10 mouse cellular contexts compared by ENCODE assay signal in genomic region chr7:75307570-75308087, GRCm38 (mm10). TPM values are rescaled to one million over a fixed set of nuclear protein-coding genes. Genes with fewer than 3 reads are reported as not detected.
A peak's percentile ranks its signal among the peaks of the same experiment; 100 is the strongest.
DNase-seq lines count a peak whose midpoint lies in the region; ATAC-seq and TF ChIP-seq lines count a peak whose summit lies in the region.
"Had no signal": no experiment of that assay in that cellular context is flagged by ENCODE, and none has a peak within 500 bp of the region (broad histone marks: within the 10 kb centered on the region; RNA-seq: fewer than 3 reads in every experiment).

No protein-coding gene starts in this region.

- ATAC-seq in embryonic facial prominence, embryonic 15.5 days (ENCODE audit: insufficient number of reproducible peaks, low FRiP score, low TSS enrichment, low read depth): no peak
- ATAC-seq in hindbrain, postnatal 0 days: no peak
- ATAC-seq in neural tube, embryonic 15.5 days (ENCODE audit: low FRiP score): no peak
- ATAC-seq in megakaryocyte progenitor cell, adult 5-6 weeks (replicated peaks; ENCODE audit: poor library complexity): no peak
- ATAC-seq: Patski had no signal

- DNase-seq in layer of hippocampus, adult 2 months (ENCODE audit: low spot score in 2 of 2): no peak
- DNase-seq in layer of hippocampus, postnatal 14 days (ENCODE audit: low spot score in 2 of 2): no peak
- DNase-seq in hindbrain, postnatal 0 days (ENCODE audit: low spot score): no peak
- DNase-seq in right cerebral cortex, postnatal 36 days (ENCODE audit: low spot score in 2 of 2): no peak
- DNase-seq in right cerebral cortex, postnatal 10 days (ENCODE audit: low spot score in 2 of 2): no peak
- DNase-seq: liver, embryonic 13.5 days had no signal

- H3K36me3 ChIP-seq in embryonic facial prominence, embryonic 15.5 days: no peaks in the 10 kb centered on the region
- no peaks in the 10 kb centered on the region for H3K36me3 ChIP-seq in hindbrain, postnatal 0 days (ENCODE audit: insufficient read depth, low read length)
- H3K36me3 ChIP-seq in neural tube, embryonic 15.5 days: no peaks in the 10 kb centered on the region
- H3K36me3 ChIP-seq: liver, embryonic 13.5 days had no signal

- peak overlapping the region; percentile 88 for H3K27ac ChIP-seq in layer of hippocampus, adult 2 months
- no peak overlapping the region for H3K27ac ChIP-seq in embryonic facial prominence, embryonic 15.5 days (replicated peaks)
- peak overlapping the region; percentile 27; the same call in 1 of the 2 replicates for H3K27ac ChIP-seq in hindbrain, postnatal 0 days
- peak overlapping the region; percentile 52 for H3K27ac ChIP-seq in neural tube, embryonic 15.5 days (replicated peaks)
- H3K27ac ChIP-seq: liver, embryonic 13.5 days had no signal

- H3K9me3 ChIP-seq in embryonic facial prominence, embryonic 15.5 days (replicated peaks): no peaks in the 10 kb centered on the region
- no peaks in the 10 kb centered on the region for H3K9me3 ChIP-seq in hindbrain, postnatal 0 days (ENCODE audit: low read length)
- H3K9me3 ChIP-seq in neural tube, embryonic 15.5 days (replicated peaks): no peaks in the 10 kb centered on the region
- H3K9me3 ChIP-seq: liver, embryonic 13.5 days had no signal

- H3K9ac ChIP-seq in embryonic facial prominence, embryonic 15.5 days: no peak overlapping the region
- H3K9ac ChIP-seq in hindbrain, postnatal 0 days (replicated peaks; ENCODE audit: low read length): peak overlapping the region; percentile 59
- H3K9ac ChIP-seq in neural tube, embryonic 15.5 days (replicated peaks): peak overlapping the region; percentile 49
- H3K9ac ChIP-seq: liver, embryonic 13.5 days had no signal

- H3K4me2 ChIP-seq in embryonic facial prominence, embryonic 15.5 days (replicated peaks): peak overlapping the region; percentile 83
- peak overlapping the region; percentile 97 for H3K4me2 ChIP-seq in hindbrain, postnatal 0 days (ENCODE audit: low read depth, low read length)
- H3K4me2 ChIP-seq in neural tube, embryonic 15.5 days: peak overlapping the region; percentile 97

- WGBS in embryonic facial prominence, embryonic 15.5 days: 49% methylated on average over 8 of the region's 8 CpGs
- WGBS in hindbrain, postnatal 0 days: 49% methylated on average over 8 of the region's 8 CpGs
- 50% methylated on average over 8 of the region's 8 CpGs for WGBS in neural tube, embryonic 15.5 days

- H3K4me3 ChIP-seq in layer of hippocampus, adult 2 months: peak overlapping the region; percentile 54
- H3K4me3 ChIP-seq in embryonic facial prominence, embryonic 15.5 days (replicated peaks): peak overlapping the region; percentile 43
- H3K4me3 ChIP-seq in hindbrain, postnatal 0 days (ENCODE audit: low read length): peak overlapping the region; percentile 59
- H3K4me3 ChIP-seq in neural tube, embryonic 15.5 days (replicated peaks): peak overlapping the region; percentile 55

- H3K4me1 ChIP-seq in embryonic facial prominence, embryonic 15.5 days: peaks cover 16% of the 10 kb centered on the region
- no peaks in the 10 kb centered on the region; the same call in 1 of the 2 replicates for H3K4me1 ChIP-seq in hindbrain, postnatal 0 days (ENCODE audit: insufficient read depth, low read length)
- peaks cover 19% of the 10 kb centered on the region for H3K4me1 ChIP-seq in neural tube, embryonic 15.5 days
- H3K4me1 ChIP-seq: liver, embryonic 13.5 days had no signal

- no peak for TF ChIP-seq CTCF in layer of hippocampus, adult 2 months (conservative IDR thresholded peaks at IDR 0.05)
- no peak for TF ChIP-seq CTCF in hindbrain, postnatal 0 days (IDR thresholded peaks at IDR 0.05; ENCODE audit: low read depth)

- H3K27me3 ChIP-seq in embryonic facial prominence, embryonic 15.5 days: peaks cover 38% of the 10 kb centered on the region
- H3K27me3 ChIP-seq in hindbrain, postnatal 0 days (ENCODE audit: insufficient read depth, low read length): no peaks in the 10 kb centered on the region
- H3K27me3 ChIP-seq in neural tube, embryonic 15.5 days (replicated peaks): peaks cover 13% of the 10 kb centered on the region

RNA-seq across cellular contexts. Expression of gene Sv2b, which starts 1.4 kb away (rescaled TPM):
- 100 to 1,000 TPM; 289 to 309 TPM for total RNA-seq in layer of hippocampus, adult 2 months (2021)
- 100 to 1,000 TPM; 341 to 350 TPM for total RNA-seq in layer of hippocampus, postnatal 14 days (2021)
- 1.4 and 2.3 TPM in 2 replicates for polyA plus RNA-seq in embryonic facial prominence, embryonic 15.5 days (2015; fragmentation: Nextera tagmentation; extraction: Ambion mirVana)
- total RNA-seq in hindbrain, postnatal 0 days (2014; rRNA removed): 55.7 and 57.7 TPM in 2 replicates
- 21.6 and 21.8 TPM in 2 replicates for polyA plus RNA-seq in hindbrain, postnatal 0 days (2015; fragmentation: Nextera tagmentation; extraction: Ambion mirVana)
- 17.9 and 20.2 TPM in 2 replicates for polyA plus RNA-seq in neural tube, embryonic 15.5 days (2015; fragmentation: Nextera tagmentation; extraction: Ambion mirVana)
- not detected in 2 replicates for total RNA-seq in megakaryocyte progenitor cell, adult 5-6 weeks (2015)
- total RNA-seq in megakaryocyte progenitor cell, adult 5-6 weeks (2017): not detected in 2 replicates

Comparison
In these comparisons a context has a peak if more than half of its experiments do, and no peak if none do; other contexts are left out.
1. RNA of gene Sv2b, which starts 1.4 kb away (total RNA-seq): 341 to 350 TPM in layer of hippocampus, postnatal 14 days, 289 to 309 TPM in layer of hippocampus, adult 2 months and 55.7 to 57.7 TPM in hindbrain, postnatal 0 days; not detected in megakaryocyte progenitor cell, adult 5-6 weeks; every median in the first group is over 10 times any median in the second.
2. Peak in every context shown above with its lines, with median percentiles within 50 percentile points of each other: H3K4me3 ChIP-seq and H3K4me2 ChIP-seq.